Mouse (Mus musculus) gastrocnemius, adult 18-20 months (tissue): ENCODE results near the gene AC141477.1. TPM values are rescaled to one million over a fixed set of nuclear protein-coding genes. Genes with fewer than 3 reads are reported as not detected.

Experiments used
- DNase-seq: peaks from one replicate; pipeline ENCODE4 v3.0.0; 2021; ENCODE audit warnings: low spot score
- long read RNA-seq, 2 experiments: library from polyadenylated mRNA; stranded (forward); transcript quantifications; one replicate each; pipeline ENCODE4 v2.0.0; 2021
- total RNA-seq, 2 experiments: library from RNA; stranded (reverse); gene quantifications; 2 replicates each; pipeline ENCODE4 v1.2.3; 2021

Gene AC141477.1
- not detected for total RNA-seq
- long read RNA-seq, experiment 1: 0 reads
- long read RNA-seq, experiment 2: 0 reads

- DNase-seq: no peak
These were observed at the start of gene AC141477.1 for GRCm38 (mm10) chr10:76440281-76440680. AC141477.1 (minus strand) TSS chr10:76440444.

- DNase-seq: no peak
These were observed 49.0 kb upstream of the AC141477.1 start for GRCm38 (mm10) chr10:76489205-76489604.

GRCm38 (mm10) chr10:76488265-76488664, 48.0 kb upstream of the AC141477.1 start:
- DNase-seq: no peak

- no peak for DNase-seq
These were observed 46.1 kb upstream of the AC141477.1 start for GRCm38 (mm10) chr10:76486302-76486701.

- DNase-seq: no peak
These were observed 41.2 kb upstream of the AC141477.1 start for GRCm38 (mm10) chr10:76481480-76481879.

GRCm38 (mm10) chr10:76480851-76481250, 40.6 kb upstream of the AC141477.1 start:
- DNase-seq: no peak

GRCm38 (mm10) chr10:76473759-76474158, 33.5 kb upstream of the AC141477.1 start:
- no peak for DNase-seq

GRCm38 (mm10) chr10:76468203-76469162, 28.2 kb upstream of the AC141477.1 start, which contains the start of the genes Mcm3ap and Ybey:
Mcm3ap (plus strand) TSS chr10:76468927.
Ybey (minus strand) TSS chr10:76469114.
- peak; percentile 88 for DNase-seq

- no peak for DNase-seq
These were observed 22.5 kb upstream of the AC141477.1 start for GRCm38 (mm10) chr10:76462721-76463120.

- no peak for DNase-seq
These were observed 22.1 kb upstream of the AC141477.1 start for GRCm38 (mm10) chr10:76462312-76462711.

GRCm38 (mm10) chr10:76461255-76461654, 21.0 kb upstream of the AC141477.1 start:
- DNase-seq: no peak

GRCm38 (mm10) chr10:76455289-76455688, 15.0 kb upstream of the AC141477.1 start:
- DNase-seq: peak; percentile 42

- DNase-seq: peak; percentile 26
These were observed 8.6 kb upstream of the AC141477.1 start, which contains the start of gene 2610028H24Rik for GRCm38 (mm10) chr10:76448851-76449250. 2610028H24Rik (plus strand) TSS chr10:76449081.

GRCm38 (mm10) chr10:76447406-76448229, 7.4 kb upstream of the AC141477.1 start:
- DNase-seq: peak; percentile 77

GRCm38 (mm10) chr10:76445996-76446681, 5.9 kb upstream of the AC141477.1 start:
- DNase-seq: no peak

GRCm38 (mm10) chr10:76442178-76443088, 2.2 kb upstream of the AC141477.1 start, which contains the start of gene Pcnt:
Pcnt (minus strand) TSS chr10:76442786.
- DNase-seq: peak; percentile 98

GRCm38 (mm10) chr10:76439107-76439890, 945 bp downstream of the AC141477.1 start:
- no peak for DNase-seq

- no peak for DNase-seq
These were observed 6.3 kb downstream of the AC141477.1 start for GRCm38 (mm10) chr10:76433925-76434324.

GRCm38 (mm10) chr10:76425674-76426073, 14.6 kb downstream of the AC141477.1 start:
- DNase-seq: no peak
